In the genomic region with DNA sequence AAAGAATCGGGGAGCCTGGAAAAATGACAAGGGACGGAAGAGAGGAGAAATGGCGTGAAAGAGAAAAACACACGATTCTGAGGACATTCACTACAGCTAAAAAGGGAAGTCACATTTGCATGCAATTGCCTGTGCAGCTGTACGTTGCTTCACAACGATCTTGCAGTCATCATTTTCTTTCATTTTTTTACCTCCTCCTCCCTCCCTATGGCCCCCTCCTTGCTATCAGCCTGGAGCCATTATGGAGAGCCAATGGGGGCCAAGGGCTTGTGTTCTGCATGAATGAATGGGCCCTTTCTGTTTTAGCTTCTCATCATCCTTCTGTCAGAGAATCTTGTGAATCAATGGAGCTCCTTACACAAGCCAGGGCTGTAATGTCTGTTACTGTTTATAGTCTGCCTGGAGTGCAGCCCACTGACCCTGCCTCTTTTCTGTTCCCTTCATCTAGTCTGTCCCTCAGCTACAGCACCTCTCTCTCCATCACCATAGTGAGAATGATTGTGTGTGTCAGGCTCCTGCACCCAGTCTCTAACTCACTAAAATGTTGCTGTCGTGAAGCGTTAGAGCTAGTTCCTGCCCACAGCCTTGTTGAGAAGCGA, we compare ENCODE assay signal across 12 mouse cellular contexts. TPM values are rescaled to one million over a fixed set of nuclear protein-coding genes. Genes with fewer than 3 reads are reported as not detected.
DNase-seq lines count a peak whose midpoint lies in the region; ATAC-seq and TF ChIP-seq lines count a peak whose summit lies in the region.
"Had no signal": no experiment of that assay in that cellular context is flagged by ENCODE, and none has a peak within 500 bp of the region (broad histone marks: within the 10 kb centered on the region; RNA-seq: fewer than 3 reads in every experiment).

No protein-coding gene starts in this region.

- peaks cover 22% of the 10 kb centered on the region; the same call in 1 of the 2 replicates for H3K4me1 ChIP-seq in kidney, postnatal 0 days (replicated peaks; ENCODE audit: insufficient read depth, low read length)
- peaks cover 29% of the 10 kb centered on the region for H3K4me1 ChIP-seq in hindbrain, embryonic 12.5 days
- peaks cover 39% of the 10 kb centered on the region for H3K4me1 ChIP-seq in stomach, embryonic 15.5 days

- DNase-seq in kidney, postnatal 0 days (ENCODE audit: low spot score), result no peak
- no peak for DNase-seq in kidney, adult 11 months
- peak; percentile 37 for DNase-seq in thymus, postnatal 14 days
- no peak for DNase-seq in thymus, postnatal 10 days (ENCODE audit: low spot score in 2 of 2)
- no peak for DNase-seq in adrenal gland, adult 8-10 months
- DNase-seq in gastrocnemius, postnatal 10 days, result no peak
- DNase-seq: cerebellum, postnatal 36 days; kidney, adult 2 months had no signal

- H3K9ac ChIP-seq in kidney, postnatal 0 days (ENCODE audit: low read depth, low read length), result no peak overlapping the region
- H3K9ac ChIP-seq in hindbrain, embryonic 12.5 days, result no peak overlapping the region
- no peak overlapping the region for H3K9ac ChIP-seq in stomach, embryonic 15.5 days
- H3K9ac ChIP-seq: liver, embryonic 15.5 days had no signal

- H3K4me3 ChIP-seq in kidney, postnatal 0 days (replicated peaks; ENCODE audit: low read depth, low read length), result no peak overlapping the region
- H3K4me3 ChIP-seq in hindbrain, embryonic 12.5 days, result no peak overlapping the region
- H3K4me3 ChIP-seq in stomach, embryonic 15.5 days (replicated peaks), result no peak overlapping the region
- H3K4me3 ChIP-seq: liver, embryonic 15.5 days had no signal

- no peak overlapping the region for H3K4me2 ChIP-seq in kidney, postnatal 0 days (ENCODE audit: low read length)
- 0 out of 2 replicates have a peak overlapping the region, but pooled peaks have one; percentile 13 for H3K4me2 ChIP-seq in hindbrain, embryonic 12.5 days (replicated peaks)
- H3K4me2 ChIP-seq in stomach, embryonic 15.5 days, result no peak overlapping the region
- H3K4me2 ChIP-seq: liver, embryonic 15.5 days had no signal

- no peaks in the 10 kb centered on the region for H3K36me3 ChIP-seq in kidney, postnatal 0 days (ENCODE audit: insufficient read depth, low read length)
- no peaks in the 10 kb centered on the region for H3K36me3 ChIP-seq in hindbrain, embryonic 12.5 days
- H3K36me3 ChIP-seq in stomach, embryonic 15.5 days, result no peaks in the 10 kb centered on the region
- H3K36me3 ChIP-seq: liver, embryonic 15.5 days had no signal

- 0 out of 2 replicates have a peak overlapping the region, but pooled peaks have one; percentile 36 for H3K27ac ChIP-seq in kidney, postnatal 0 days
- H3K27ac ChIP-seq in hindbrain, embryonic 12.5 days, result no peak overlapping the region
- H3K27ac ChIP-seq in stomach, embryonic 15.5 days, result peak overlapping the region; percentile 52; the same call in 1 of the 2 replicates

- no peak for TF ChIP-seq CTCF in kidney, postnatal 0 days (IDR thresholded peaks at IDR 0.05; ENCODE audit: low read depth)

- ATAC-seq in kidney, postnatal 0 days (replicated peaks; ENCODE audit: low FRiP score, low read depth), result no peak
- ATAC-seq in hindbrain, embryonic 12.5 days (ENCODE audit: low FRiP score), result peak; percentile 54
- ATAC-seq in stomach, embryonic 15.5 days (ENCODE audit: insufficient read depth, low FRiP score, low read depth), result no peak
- ATAC-seq: Patski had no signal

- 75% methylated on average over 9 of the region's 9 CpGs for WGBS in kidney, postnatal 0 days
- 55% methylated on average over 9 of the region's 9 CpGs for WGBS in hindbrain, embryonic 12.5 days
- WGBS in stomach, embryonic 15.5 days, result 49% methylated on average over 9 of the region's 9 CpGs

- no peaks in the 10 kb centered on the region for H3K9me3 ChIP-seq in kidney, postnatal 0 days (replicated peaks; ENCODE audit: low read length)
- H3K9me3 ChIP-seq in hindbrain, embryonic 12.5 days (replicated peaks), result no peaks in the 10 kb centered on the region
- no peaks in the 10 kb centered on the region for H3K9me3 ChIP-seq in stomach, embryonic 15.5 days
- H3K9me3 ChIP-seq: liver, embryonic 15.5 days had no signal

- H3K27me3 ChIP-seq in kidney, postnatal 0 days (ENCODE audit: insufficient read depth, low read length), result no peaks in the 10 kb centered on the region
- H3K27me3 ChIP-seq in hindbrain, embryonic 12.5 days, result peaks cover 68% of the 10 kb centered on the region
- H3K27me3 ChIP-seq in stomach, embryonic 15.5 days (replicated peaks), result no peaks in the 10 kb centered on the region
- H3K27me3 ChIP-seq: Patski had no signal

RNA-seq across cellular contexts. Expression of a gene that starts 32.2 kb away (rescaled TPM):
- 48.1 and 50.2 TPM in 2 replicates for polyA plus RNA-seq in kidney, postnatal 0 days (2015; fragmentation: Nextera tagmentation; extraction: Ambion mirVana)
- 35.7 and 38.5 TPM in 2 replicates for polyA plus RNA-seq in hindbrain, embryonic 12.5 days (2016; fragmentation: Nextera tagmentation; extraction: Ambion mirVana)
- polyA plus RNA-seq in stomach, embryonic 15.5 days (2015; fragmentation: Nextera tagmentation; extraction: Ambion mirVana), result 41.3 and 45.9 TPM in 2 replicates
- total RNA-seq in adrenal gland, adult 8-10 months (2022), result 10 to 100 TPM; 21.2 to 39.9 (median 34.8) TPM
- 10 to 100 TPM; 36.6 to 47.7 TPM for total RNA-seq in gastrocnemius, postnatal 10 days (2021)
